Mouse (Mus musculus) kidney, adult 9 months (tissue): ENCODE data around the gene Ly6g6d.

Experiments
- DNase-seq: peaks from one replicate; pipeline ENCODE4 v3.0.0; 2022

Gene Ly6g6d

GRCm38 (mm10) chr17:35068213-35068914, 9.5 kb downstream of the Ly6g6d start:
- no peak for DNase-seq

- no peak for DNase-seq
These were observed 11.8 kb downstream of the Ly6g6d start, which contains the start of gene Mpig6b for GRCm38 (mm10) chr17:35066084-35066483. Gene Mpig6b, minus strand, starts transcription at chr17:35066184.

- peak; percentile 76 for DNase-seq
These were observed 12.6 kb downstream of the Ly6g6d start, which contains the start of gene Ly6g6c for GRCm38 (mm10) chr17:35064951-35065947. Gene Ly6g6c, plus strand, starts transcription at chr17:35065388.

- DNase-seq: no peak
These were observed 13.4 kb downstream of the Ly6g6d start for GRCm38 (mm10) chr17:35064378-35064877.

- DNase-seq: no peak
These were observed 14.4 kb downstream of the Ly6g6d start for GRCm38 (mm10) chr17:35063466-35063865.

- DNase-seq: no peak
These were observed 16.6 kb downstream of the Ly6g6d start for GRCm38 (mm10) chr17:35061299-35061698.

GRCm38 (mm10) chr17:35060737-35061297, 17.0 kb downstream of the Ly6g6d start:
- DNase-seq: no peak

- DNase-seq: no peak
These were observed 17.8 kb downstream of the Ly6g6d start for GRCm38 (mm10) chr17:35060071-35060470.

- peak; percentile 89 for DNase-seq
These were observed 18.7 kb downstream of the Ly6g6d start, which contains the start of gene Ddah2 for GRCm38 (mm10) chr17:35058911-35059892. Gene Ddah2, plus strand, starts transcription at chr17:35059035.

- no peak for DNase-seq
These were observed 19.5 kb downstream of the Ly6g6d start for GRCm38 (mm10) chr17:35058316-35058715.

- no peak for DNase-seq
These were observed 20.8 kb downstream of the Ly6g6d start for GRCm38 (mm10) chr17:35057090-35057489.

GRCm38 (mm10) chr17:35055691-35056495, 22.0 kb downstream of the Ly6g6d start:
- no peak for DNase-seq

- DNase-seq: no peak
These were observed 25.5 kb downstream of the Ly6g6d start for GRCm38 (mm10) chr17:35052271-35052798.

GRCm38 (mm10) chr17:35051156-35052086, 26.4 kb downstream of the Ly6g6d start:
- peak; percentile 85 for DNase-seq

- DNase-seq: peak; percentile 82
These were observed 27.6 kb downstream of the Ly6g6d start for GRCm38 (mm10) chr17:35050126-35050750.

- DNase-seq: peak; percentile 60
These were observed 28.3 kb downstream of the Ly6g6d start, which contains the start of gene Clic1 for GRCm38 (mm10) chr17:35049561-35050016. Gene Clic1, plus strand, starts transcription at chr17:35049966.

GRCm38 (mm10) chr17:35048932-35049440, 28.9 kb downstream of the Ly6g6d start:
- no peak for DNase-seq
